Mouse (Mus musculus) thymus, postnatal 4 days (tissue): ENCODE measurements around the gene Cradd.
A peak's percentile ranks its signal among the peaks of the same experiment; 100 is the strongest.

Experiments used
- DNase-seq: peaks from one replicate; pipeline ENCODE4 v3.0.0; 2021

The Cradd gene

DNA sequence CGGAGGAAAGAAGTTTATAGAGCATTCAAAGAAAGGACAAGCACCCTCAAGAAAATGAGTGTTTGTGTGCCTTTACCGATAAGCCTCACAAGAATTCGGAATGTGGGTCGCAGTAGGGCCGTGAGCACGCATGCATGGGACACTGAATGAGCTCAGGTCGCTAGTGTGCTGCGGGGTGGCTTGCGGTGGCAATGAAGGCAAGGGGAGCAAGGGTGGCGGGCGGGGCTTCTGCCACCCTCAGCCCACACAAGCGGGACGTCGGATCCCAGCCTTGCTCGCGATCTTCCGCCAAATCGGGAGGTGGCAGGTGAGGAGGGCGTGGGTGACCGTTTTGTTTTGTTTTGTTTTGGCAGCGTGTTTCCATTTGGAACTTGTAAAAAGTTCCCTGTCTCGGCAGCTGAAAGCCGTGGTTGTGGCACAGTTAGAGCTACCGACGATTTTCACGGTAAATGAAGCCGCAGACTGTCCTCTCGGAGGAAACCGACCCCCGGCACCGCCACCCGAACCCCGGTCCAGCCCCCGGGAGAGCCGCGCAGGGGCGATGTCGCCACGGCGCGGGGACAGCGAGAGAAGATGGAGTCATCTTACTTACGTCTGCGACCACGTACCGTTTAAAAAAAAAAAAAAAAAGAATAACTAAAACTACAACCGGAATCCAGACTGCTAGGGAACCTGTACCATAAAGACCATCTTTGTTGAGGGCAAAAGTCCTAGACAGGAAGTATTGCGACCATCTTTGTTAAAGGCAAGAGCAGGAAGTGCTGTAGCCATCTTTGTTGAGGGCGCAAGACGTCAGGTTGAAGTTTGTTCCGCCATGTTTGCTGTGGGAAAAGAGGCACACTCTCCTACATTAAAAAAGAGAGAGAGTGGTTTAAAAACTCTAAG lies at the start of gene Cradd:
TSS of gene Cradd (minus strand) at position 741 of the 885 bp plus-strand sequence.
- DNase-seq: peak; percentile 83

DNA sequence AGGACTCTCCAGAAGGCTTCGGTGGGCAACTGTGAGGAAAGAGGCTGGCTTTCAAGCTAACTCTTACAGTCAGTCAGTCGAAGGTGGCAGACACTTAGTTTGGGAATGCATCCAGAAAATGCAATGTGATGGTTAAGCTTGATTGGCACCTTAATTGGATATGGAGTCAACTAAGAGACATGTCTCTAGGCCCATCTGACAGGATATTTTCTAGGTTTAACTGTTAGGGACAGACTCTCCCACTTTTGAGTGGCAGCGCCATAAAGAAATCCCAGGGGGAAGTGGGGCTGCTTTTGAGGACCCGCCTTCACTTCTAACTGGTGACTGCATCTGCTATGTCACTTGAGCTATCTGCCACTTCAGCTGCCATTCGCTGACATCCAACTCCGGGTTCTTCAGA lies 49.4 kb upstream of the Cradd start:
- DNase-seq: no peak

DNA sequence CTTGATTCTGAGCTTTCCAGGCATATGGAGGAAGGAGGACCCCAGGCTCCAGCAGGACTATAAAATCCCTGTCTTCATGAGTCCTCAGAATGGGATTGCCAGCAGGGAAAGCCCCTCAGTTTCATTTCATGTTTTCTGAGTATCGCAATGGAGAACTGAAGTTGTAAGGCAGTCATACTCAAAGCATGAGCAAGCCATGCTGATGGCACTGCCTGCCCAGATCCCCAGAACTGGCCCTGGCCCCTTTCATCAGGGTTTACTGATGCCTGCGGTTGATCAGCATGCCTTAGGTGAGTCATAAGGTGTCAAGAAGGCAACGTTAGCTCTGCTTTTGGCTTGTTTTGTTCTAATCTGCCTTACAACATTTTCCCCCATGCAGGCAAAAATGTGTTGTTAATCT lies 48.0 kb upstream of the Cradd start:
- no peak for DNase-seq

DNA sequence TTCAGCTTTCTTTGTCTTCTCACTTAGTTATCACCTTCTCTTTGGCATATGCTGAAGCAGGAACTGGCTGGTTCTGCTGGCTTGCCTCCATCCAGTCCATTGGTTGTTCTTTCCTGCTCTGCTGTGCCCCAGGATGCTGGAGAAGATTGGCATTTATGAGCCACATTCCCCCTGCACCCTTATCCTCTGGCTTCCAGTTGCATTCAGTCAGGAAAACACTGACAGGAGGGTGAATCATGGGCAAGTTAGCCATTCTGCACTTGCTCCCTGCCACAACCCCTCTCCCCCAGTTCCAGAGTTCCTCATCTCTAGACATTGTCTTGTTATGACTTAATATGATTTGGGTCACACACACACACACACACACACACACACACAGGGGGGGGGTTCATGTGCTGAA lies 45.3 kb upstream of the Cradd start:
- DNase-seq: no peak

DNA sequence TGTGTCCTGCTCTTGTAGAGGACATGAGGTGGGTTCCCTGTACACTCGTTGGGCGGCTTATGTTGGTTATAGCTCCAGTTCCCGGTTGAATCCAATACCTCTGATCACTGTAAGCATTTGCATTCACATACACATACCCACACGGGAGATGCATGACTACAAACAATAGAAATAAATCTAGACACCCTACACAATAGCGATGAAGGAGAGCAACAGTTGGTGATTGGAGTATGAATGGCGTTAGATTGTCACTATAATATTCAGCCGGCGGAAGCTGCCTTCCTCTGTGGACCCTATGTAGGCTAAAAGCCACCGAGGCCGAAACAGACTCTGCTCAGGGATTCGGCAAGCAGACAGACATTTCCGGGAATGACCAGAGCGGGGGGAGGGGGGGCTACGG lies 44.2 kb upstream of the Cradd start:
- no peak for DNase-seq

DNA sequence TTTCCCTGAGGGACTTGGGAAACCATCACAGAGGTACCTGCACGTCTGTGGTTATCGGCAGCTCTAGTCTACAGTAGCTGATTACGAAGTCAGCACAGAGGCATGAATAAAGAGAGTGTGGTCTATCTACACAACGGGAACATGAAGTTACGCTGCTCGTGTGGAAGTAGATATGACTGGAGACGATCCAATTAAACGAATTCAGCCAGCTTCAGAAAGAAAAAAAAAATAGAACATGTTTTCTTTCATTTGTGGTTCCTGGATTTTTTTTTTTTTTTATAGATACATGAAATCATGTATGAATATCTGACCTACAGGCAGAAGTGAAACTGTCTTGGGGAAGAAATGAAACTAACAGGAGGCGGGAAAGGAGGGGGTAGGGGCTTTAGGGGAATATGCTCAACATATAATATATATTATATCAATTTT lies 43.7 kb upstream of the Cradd start:
- DNase-seq: no peak

DNA sequence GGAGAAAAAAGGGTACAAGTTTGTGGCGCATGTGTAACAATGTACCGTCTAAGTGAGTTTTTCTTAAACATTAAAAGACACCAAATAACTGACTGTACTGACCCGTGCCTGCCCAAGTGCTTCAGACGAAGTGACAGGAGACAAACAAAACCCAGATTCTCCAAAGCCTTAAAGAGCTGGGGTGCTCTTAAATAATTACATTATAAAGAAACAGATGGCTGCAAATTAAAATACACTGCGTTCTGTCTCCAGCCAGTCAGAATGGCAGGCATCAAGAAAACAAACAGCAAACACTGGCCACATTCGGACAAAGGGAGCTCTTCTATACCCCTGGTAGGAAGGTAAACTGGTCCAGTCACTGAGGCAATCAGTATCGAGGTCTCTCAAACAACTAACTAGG lies 43.3 kb upstream of the Cradd start:
- DNase-seq: no peak

DNA sequence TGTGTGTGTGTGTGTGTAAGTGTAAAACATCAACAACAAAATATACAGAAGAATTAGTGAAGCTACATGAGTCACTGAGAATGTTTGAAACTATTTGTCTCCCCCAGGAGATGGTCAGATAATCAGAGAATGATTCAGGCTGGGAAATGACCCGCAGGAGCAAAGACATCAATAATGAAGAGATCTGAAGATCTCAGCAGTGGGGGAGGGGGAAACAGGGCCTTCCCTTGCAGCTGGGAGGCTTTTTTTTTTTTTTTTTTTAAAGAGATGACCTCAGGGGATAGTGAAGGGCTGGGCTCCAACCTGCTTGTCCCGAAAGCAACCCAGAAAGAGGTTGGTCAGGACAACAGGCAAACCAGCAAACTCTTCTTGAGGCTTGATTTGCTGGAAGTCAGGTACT lies 38.4 kb upstream of the Cradd start:
- no peak for DNase-seq

DNA sequence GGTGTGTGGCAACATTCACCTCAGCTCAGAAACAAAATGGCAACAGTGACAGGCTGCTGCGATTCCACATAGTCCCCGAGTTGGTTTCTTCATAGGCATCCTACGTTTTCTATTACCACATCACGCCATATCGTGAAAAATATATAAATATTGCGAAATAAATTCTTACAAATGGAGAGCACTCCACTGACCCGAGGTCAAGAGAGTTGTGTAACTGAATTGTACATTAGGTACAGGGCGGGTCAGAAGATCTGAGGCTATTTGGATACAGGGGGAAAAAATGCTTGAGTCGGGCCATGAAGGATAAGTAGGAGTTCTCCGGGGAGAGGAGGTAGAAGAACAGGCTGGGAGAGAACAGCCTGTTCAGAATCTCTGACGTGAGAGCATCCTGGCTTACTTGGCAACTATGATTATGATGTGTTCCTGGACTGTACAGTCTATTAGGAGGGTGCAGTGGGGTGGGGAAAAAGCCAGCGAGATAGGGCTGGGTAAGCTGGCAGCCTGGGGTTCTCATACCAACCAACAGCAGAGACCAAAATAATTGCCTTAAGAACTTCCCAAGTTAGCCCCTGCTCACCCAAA lies 37.4 kb upstream of the Cradd start:
- DNase-seq: no peak

DNA sequence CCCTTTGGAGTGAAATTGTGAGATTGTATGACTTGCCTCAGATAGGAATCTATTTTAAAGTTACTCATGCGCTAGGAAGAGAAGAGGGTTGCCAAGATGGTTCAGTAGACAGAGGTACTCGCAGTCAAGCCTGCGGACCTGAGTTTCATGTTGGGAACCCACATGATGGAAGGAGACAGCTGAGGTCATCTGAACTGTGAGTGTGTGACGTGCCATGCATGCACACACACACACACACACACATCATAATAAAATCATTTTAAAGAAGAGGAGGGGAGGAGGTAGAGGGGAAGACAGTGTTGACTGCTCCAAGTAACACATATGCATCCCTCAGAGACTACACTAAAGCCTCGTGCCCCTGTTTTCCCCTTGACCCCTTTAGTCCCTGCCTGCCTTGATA lies 36.1 kb upstream of the Cradd start:
- no peak for DNase-seq

DNA sequence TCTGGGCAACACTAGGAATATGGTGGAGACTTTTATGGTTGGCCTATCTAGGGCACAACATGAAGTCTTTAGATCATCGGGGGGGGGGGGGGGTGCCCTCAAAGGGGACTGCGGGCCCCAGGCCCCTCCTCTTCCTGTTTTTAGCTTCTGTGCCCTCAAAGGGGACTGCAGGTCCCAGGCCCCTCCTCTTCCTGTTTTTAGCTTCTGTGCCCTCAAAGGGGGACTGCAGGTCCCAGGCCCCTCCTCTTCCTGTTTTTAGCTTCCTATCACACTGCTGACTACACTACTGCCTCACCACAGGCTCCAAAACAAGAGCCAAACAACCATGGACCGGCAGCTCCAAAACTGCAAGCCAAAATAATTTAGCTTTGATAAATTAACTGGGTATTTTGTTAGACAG lies 33.8 kb upstream of the Cradd start:
- no peak for DNase-seq

DNA sequence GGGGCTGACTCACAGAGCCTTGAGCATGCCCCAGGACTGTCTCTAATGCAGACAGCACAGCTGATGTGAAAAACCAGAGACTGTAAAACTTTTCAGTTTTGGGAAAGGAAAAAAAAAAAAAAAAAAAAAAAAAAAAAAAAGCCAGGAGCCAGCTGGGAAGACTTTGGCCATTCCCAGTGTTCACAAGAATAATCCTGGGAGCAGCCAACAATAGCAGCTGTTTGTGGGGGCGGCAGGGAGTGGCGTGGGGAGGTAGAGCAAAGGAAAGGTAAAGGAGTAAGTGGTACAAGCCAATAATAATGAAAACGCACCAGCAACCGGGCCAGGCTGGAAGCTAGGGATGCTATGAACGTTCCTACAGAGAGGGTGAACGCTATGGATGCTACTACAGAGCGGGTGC lies 32.8 kb upstream of the Cradd start:
- no peak for DNase-seq

DNA sequence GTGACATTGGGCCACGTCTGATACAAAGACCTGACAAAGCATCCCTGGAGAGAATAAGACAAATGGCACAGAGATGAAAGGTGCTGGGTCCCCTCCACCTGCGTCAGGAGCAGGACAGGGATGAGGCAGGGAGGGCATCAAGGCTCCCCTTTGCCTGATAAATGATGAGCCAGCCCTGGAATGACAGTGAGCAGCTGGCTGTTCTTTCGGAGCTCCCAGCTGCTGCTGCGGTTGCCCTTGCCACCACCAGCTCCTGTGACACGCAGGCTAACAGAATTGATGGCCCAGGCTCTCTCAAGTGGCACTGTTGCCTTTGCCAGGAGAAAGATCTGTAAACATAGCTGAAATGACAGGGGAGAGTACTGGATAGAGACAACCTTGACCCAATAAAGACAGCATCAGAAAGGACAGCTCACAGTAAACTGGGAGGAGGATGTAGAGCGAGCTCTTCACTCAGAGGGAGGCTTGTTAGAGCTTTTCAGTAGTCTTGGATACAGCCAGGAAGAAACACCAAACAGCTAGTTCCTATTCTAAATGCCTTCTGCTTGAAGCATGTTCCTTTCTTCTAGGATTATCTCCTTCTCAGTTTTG lies 31.8 kb upstream of the Cradd start:
- DNase-seq: no peak

DNA sequence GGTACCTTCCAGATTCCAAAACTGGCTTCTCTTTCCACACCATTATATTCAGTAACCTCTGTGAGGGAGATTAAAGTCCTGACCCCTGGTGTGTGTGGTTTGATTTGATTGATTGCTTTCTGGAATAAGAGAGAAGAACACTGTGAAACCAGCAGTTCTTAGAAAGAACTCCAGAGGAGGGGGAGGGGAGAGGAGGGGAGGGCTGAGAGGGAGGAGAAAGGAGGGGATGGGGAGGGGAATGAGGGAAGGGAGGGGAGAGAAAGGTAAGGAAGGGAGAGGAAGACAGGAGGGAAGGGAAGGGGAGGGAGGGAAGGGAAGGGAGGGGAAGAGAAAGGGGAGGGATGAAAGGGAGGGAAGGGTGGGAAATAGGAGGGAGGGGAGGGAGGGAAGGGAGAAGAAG lies 30.7 kb upstream of the Cradd start:
- DNase-seq: no peak

DNA sequence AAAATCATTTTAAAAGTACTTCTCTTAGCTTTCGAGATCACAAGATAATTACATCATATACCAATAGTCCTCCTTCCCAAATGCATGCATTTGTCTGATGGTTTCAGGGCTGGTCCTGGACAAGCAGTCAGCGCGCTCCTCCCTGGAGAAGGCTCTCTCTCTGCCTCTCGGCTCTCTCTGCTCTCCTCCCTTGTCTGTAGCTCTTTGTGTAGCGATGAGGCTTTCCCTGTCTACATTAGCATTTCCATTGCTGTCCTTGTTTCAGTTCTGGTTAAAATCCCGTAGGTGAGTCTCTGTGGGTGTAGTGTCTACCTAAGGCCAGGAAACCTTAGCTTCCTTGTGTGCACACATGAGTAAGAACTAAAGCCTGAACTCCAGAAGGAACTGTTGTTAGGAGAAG lies 30.1 kb upstream of the Cradd start:
- no peak for DNase-seq

DNA sequence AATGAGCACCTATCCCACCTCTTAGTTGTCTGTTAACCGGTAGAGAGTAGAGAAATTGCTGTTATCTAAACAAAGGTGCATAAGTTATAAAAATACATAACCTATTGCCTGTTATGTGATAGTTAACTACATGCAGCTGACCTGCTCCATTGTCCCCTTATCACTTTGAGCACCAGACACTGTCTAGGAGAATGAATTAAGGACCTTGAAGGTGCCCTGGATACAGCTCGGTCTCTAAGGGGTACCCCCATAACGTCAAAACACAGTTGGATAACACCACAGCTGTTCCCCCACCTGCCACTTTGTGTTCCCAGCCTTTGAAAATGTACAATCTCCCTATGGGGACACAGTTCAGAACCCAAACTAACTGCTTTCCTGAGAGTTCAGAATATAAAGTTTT lies 24.5 kb upstream of the Cradd start:
- no peak for DNase-seq

DNA sequence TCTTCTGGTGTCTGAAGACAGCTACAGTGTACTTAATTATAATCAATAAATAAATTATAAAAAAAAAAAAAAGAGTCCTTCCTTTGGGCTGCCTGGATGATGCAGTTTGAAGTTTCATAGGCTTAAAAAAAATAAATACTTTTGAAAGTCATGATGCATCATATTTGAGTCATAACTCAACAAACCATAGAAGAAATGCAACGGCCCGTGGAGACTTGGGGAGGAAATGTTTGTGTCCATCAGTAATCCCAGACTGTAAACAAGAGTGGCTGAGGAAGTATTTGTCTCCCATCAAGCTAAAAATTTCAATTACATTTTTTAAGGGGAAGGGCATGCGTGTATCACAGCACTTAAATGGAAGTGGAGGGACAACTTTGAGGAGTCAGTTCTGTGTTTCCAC lies 23.8 kb upstream of the Cradd start:
- DNase-seq: no peak

DNA sequence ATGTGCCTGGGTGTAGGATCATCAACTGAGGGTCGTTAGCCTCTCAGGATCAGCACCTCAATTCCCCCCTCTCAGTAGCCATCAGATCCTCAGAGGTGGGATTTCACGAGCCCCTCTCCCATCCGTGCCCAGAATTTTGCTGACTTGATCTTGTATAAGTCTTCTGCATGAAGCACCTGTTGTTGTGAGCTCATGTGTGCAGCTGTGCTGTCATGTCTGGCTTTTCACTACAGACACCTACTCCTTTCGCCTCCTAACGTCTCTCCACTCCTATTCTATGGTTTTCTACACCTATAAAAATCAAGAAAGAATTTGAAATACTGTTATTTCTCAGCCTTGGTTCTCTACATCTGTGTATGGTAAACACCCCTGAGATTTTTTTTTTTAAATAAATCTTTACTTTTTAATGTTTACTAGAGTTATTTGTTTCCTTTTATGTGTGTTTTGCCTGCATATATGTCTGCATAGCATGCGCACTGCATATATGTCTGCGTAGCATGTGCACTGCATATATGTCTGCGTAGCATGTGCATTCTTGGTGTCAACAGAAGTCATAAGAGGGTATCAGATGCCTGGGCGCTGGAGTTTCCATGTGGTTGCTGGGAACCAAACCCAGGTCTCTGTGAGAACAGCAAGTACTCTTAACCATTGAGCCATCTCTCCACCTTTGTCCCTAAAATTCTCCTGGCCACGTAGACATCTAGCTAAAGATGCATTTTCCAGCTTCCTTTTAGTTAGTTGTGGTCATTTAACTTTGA lies 19.1 kb upstream of the Cradd start:
- DNase-seq: no peak

DNA sequence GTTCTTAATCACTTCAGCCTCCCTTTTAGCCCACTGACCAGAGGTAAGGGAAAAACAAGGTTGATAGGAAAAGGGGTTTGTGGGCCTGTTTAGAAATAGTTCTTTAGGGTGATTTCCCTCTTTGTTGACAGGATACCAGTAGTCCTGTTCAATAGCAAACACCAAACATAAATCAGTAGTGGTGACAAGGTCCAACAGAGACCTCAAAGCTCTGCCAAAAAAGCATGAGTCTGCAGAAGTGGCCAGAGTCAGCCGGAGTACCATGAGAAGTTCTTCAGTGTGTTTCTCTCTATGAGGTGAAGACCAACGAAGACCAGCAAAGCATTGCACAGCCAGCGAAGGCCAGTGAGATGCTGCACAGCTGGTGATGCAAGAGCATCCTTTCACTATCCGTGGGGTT lies 16.7 kb upstream of the Cradd start:
- no peak for DNase-seq

DNA sequence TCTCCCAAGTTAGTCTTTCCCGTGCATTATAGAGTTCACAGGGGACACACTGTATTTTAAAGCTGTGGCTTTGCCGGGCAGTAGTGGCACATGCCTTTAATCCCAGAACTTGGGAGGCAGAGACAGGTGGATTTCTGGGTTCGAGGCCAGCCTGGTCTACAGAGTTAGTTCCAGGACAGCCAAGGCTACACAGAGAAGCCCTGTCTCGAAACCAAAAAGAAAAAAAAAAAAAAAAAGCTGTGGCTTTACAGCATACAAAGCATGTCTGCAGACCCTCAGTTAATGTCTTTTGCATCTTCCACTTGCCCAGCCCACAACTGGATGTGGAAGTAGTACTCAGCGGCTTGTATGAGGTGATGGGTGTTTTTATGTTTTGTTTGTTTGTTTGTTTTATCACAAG lies 13.7 kb upstream of the Cradd start:
- no peak for DNase-seq

DNA sequence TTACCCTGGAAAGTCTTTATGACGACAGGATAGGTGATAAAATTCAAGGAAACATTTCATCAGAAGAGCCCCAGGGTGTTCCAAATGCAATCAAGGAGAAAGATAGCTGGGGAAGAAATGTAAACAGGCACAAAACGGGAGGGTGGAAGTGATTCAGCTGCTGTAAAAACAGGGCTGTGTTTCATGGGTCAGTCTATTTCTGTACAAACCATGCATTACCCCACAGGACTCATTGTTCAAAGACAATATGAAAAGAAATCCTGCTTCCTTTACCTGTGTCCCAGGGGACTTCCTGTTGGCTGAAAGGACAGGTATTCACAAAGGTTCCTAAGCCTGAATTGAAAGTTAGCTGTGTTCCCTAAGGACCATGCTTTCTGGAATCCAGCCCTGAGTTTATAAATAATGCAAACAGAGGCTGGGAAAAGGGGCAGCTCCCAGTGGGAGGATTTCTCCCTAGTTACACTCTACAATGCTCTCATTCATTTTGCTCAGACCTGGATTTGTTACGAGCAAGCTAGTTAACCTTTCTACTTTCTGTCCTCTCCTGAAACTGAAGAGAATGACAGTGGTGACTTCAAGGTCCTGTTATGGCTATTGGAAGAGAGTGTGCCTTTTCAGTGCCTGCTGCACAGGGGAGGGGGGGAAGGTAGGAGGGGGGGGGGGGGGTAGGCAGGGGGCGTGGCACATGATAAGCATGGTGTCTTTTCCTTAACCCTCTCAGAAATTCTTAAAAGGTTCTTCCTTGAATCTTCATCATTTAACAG lies 13.0 kb upstream of the Cradd start:
- no peak for DNase-seq

DNA sequence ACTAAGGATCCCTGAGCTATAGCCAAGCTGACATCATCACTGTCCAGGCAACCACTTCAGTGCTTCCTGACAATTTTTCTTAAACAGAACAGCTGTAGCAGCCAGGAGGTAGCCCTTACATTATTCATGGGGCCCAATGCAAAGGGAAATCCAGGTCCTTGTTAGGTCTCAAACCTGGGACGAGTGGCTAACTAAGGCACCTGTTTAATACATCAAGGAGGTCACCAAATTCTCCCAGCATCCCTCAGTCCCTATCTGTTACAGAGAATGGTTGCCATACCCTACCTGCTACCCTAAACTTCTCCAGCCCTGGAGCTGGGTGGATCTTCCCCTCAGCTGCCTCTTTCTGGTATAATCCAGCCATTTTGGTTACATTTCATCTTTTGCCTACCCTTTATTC lies 10.9 kb upstream of the Cradd start:
- DNase-seq: no peak

DNA sequence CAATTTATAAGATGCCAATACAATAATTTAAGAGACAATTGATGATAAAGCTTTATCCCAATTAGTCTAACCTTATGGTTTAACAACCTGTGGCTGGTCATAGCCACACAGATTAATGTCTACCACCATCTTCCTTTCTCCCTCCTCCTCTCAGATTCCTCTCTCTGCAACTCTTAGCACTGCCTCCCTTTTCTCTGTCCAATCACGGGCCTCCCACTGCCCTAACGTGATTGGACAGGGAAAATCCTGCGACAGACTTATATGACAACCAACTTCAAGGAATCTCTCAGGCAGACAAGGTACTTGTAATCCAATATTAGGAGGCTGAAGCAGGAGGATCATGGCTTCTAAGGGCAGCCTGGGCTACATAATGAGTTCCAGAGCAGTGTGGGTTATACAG lies 8.7 kb upstream of the Cradd start:
- DNase-seq: no peak
